Mouse (Mus musculus): ENCODE measurements around the gene Aasdh.

DNA sequence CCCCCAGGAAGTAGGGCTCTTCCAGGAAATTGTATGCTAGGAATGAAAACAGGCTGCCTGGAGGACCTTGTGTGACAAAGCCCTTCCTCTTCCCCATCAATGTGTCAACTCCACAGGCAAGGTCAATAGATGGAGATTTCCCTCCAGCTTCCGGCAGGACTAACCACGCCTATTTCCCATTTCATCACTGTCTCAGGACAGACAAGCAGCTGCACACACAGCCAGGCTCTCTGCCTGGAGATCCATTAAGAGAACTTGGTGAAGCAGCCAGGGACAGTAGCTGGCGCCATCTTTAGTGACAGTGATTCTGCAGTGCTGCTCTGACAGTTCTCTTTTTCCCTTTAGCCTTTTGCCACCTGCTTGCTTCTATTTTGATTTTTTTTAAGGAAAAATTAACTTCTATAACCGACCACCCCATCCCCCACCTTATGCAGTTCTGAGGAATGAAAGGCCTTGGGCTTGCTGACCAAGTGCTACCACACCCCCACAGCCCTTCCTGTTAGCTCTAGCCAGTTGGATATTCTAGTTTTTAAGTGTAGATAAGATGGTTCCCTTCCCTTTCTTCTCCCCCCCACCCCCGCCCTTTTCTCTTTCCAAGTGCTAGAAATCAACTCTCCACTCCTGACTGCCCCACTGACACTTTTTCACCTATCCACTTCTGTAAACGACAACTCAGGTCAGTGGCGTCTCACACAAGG, 24.0 kb upstream of the Aasdh start:
- TF ChIP-seq GATA1 (IDR thresholded peaks at IDR 0.05; ENCODE audit: borderline replicate concordance, low read length): no peak
- TF ChIP-seq FLI1 (IDR thresholded peaks at IDR 0.05; ENCODE audit: low read length): no peak

All from megakaryocyte, embryonic 14.5 days (primary cell).